Mouse (Mus musculus): Measurements from ENCODE around the gene Nup188.

Nup188 gene

DNA sequence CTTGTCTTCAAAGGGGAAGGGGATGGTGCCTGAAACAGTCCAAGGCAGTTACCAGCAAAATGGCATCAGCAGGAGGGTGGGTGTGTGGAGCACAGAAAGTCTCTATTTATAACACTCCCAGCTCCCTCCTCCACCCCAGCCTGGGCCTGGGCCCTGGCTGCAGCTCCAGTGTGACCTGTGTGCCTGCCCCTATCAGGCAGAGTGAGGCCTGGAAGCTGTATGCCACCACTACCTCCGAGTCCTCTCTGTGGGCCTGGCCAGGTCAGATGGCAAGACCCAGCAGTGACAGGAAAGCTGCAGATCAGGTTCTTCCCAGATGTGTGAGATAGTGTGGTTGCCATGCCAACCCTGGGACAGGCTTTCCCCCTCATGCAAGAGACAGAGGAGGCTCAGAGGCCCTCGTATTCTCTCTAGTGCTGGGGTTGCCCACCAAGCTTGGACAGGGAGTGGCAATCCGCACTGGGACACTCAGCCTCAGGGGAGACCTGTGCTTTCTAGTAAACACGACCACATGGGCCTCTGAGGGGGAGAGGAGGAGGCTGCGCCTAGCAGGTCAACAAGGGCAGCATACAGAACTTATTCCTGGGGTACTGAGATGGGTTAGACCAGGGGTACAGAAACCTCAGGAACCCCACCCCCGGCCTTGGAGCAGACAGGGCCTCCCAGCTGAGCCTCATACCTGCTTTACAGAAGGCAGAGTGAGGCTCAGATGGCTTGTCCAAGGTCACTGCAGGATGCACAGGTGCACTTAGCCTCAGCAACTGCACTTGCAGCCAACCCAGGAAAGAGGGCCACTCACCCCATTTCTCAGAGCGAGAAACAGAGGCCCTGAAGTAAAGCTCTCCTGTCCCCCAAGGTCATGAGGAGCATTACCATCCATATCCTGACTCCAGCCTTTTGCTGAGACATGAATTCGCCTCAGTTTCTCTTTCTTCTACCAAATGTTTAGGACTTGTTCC, 71.6 kb downstream of the Nup188 start:
- no peak for TF ChIP-seq POU5F1 (IDR thresholded peaks at IDR 0.05; ENCODE audit: borderline replicate concordance, low read length)
- TF ChIP-seq CTCF (conservative IDR thresholded peaks at IDR 0.05; ENCODE audit: low read length): no peak
- no peak for TF ChIP-seq NANOG (IDR thresholded peaks at IDR 0.05; ENCODE audit: borderline replicate concordance, low read length)

DNA sequence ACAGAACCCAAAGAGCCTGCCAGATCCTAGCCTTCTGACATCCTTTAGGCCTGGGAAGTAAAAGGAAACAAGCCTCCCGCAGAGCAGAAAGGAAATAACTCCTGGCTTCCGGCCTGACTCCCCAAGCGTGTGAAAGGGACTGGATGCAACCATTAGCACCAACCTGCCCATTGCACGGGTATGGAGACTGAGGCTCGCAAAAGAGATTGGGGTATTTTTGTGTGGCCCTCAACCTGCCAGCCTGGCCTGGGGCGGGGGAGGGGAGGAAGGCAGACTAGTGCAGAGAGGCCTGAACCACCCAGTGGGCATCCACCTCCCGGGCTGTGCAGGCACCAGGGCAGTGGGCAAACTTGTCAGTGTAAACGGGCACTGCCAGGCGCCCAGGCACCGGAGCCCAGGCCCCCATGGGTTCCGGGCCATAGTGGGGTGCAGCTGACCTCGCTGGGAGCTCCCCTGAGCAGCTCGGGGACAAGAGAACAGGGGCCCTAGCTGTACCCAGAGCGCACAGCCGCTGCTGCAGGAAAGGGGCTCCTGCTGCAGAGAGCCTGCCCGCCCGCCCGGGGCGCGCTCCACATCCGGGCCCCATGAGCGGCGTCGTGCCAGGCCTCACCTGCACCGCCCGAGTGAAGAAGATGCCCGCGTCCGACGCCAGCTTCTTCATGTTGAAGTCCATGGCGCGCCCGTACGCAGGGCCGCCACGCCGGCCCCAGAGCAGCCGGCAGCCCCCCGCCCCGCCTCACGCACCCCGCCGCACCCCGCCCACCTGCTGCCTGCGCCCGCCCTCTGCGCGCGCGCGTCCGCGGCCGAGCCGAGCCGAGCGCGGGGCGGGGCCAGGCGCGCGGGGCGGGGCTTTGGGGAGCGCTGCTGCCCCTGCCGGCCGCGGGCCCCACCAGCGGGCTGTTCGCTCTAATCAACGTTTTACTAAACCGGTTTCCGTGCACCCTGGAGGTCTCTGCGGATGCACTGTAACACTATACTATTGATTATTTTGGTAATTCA, 72.6 kb downstream of the Nup188 start, which contains the start of gene Sh3glb2:
Gene Sh3glb2, minus strand, starts transcription at position 805 of the 999 bp plus-strand sequence.
- Histone ChIP-seq H3K4me3 (replicated peaks; ENCODE audit: low read length) (peak within 1 kb of the TSS; percentile 92), H3K9me3 (ENCODE audit: low read length) (peaks cover 5% of the 10 kb centered on the region), H3K36me3 (ENCODE audit: insufficient read depth, low read length) (peaks cover 27% of the 10 kb centered on the region), H3K27me3 (ENCODE audit: insufficient read depth, low read length) (no peaks in the 10 kb centered on the region), H3K4me1 (replicated peaks; ENCODE audit: low read depth, low read length) (peaks cover 57% of the 10 kb centered on the region)
- no peak for TF ChIP-seq NANOG (IDR thresholded peaks at IDR 0.05; ENCODE audit: borderline replicate concordance, low read length)
- no peak for TF ChIP-seq CTCF (conservative IDR thresholded peaks at IDR 0.05; ENCODE audit: low read length)
- no peak for TF ChIP-seq POU5F1 (IDR thresholded peaks at IDR 0.05; ENCODE audit: borderline replicate concordance, low read length)

More for the DNA sequence above, 71.6 kb downstream of the Nup188 start:
- Histone ChIP-seq H3K4me1 (replicated peaks; ENCODE audit: low read depth, low read length) (peaks cover 52% of the 10 kb centered on the region), H3K4me3 (replicated peaks; ENCODE audit: low read length) (peak overlapping the region; percentile 92), H3K36me3 (ENCODE audit: insufficient read depth, low read length) (peaks cover 37% of the 10 kb centered on the region), H3K27me3 (ENCODE audit: insufficient read depth, low read length) (no peaks in the 10 kb centered on the region), H3K9me3 (ENCODE audit: low read length) (peaks cover 3% of the 10 kb centered on the region)

DNA sequence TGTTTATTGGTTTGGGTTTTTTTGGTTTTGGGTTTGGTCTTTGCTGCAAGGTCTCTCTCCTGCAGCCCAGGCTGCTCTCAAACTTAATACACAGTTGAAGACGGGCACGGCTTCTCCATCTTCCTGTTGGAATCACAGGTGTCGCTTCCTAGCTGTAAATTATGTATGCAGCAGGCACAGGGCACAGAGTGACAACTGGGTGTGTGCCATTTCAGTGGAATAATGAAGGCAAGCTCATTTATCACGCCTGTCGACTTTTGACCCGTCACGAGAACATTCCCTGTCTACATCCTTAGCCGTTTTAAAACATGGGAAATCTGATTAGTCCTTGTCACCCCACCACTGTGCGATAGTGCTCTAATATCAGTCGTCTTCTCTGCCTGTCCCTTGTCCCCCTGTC, 74.4 kb downstream of the Nup188 start:
- Histone ChIP-seq H3K9me3 (ENCODE audit: low read length) (peaks cover 5% of the 10 kb centered on the region), H3K27me3 (ENCODE audit: insufficient read depth, low read length) (no peaks in the 10 kb centered on the region), H3K4me1 (replicated peaks; ENCODE audit: low read depth, low read length) (peaks cover 58% of the 10 kb centered on the region), H3K36me3 (ENCODE audit: insufficient read depth, low read length) (peaks cover 16% of the 10 kb centered on the region), H3K4me3 (replicated peaks; ENCODE audit: low read length) (no peak overlapping the region)
- TF ChIP-seq POU5F1 (IDR thresholded peaks at IDR 0.05; ENCODE audit: borderline replicate concordance, low read length) (no peak), NANOG (IDR thresholded peaks at IDR 0.05; ENCODE audit: borderline replicate concordance, low read length) (no peak), CTCF (conservative IDR thresholded peaks at IDR 0.05; ENCODE audit: low read length) (no peak)

- Histone ChIP-seq H3K9me3 (ENCODE audit: low read length) (peaks cover 5% of the 10 kb centered on the region), H3K4me3 (replicated peaks; ENCODE audit: low read length) (no peak overlapping the region), H3K27me3 (ENCODE audit: insufficient read depth, low read length) (no peaks in the 10 kb centered on the region), H3K4me1 (replicated peaks; ENCODE audit: low read depth, low read length) (peaks cover 47% of the 10 kb centered on the region), H3K36me3 (ENCODE audit: insufficient read depth, low read length) (peaks cover 26% of the 10 kb centered on the region)
- TF ChIP-seq POU5F1 (IDR thresholded peaks at IDR 0.05; ENCODE audit: borderline replicate concordance, low read length) (no peak), CTCF (conservative IDR thresholded peaks at IDR 0.05; ENCODE audit: low read length) (peak; percentile 84)
These were observed 76.7 kb downstream of the Nup188 start for GRCm38 (mm10) chr2:30362865-30363264.

- Histone ChIP-seq H3K4me1 (replicated peaks; ENCODE audit: low read depth, low read length) (peaks cover 44% of the 10 kb centered on the region), H3K36me3 (ENCODE audit: insufficient read depth, low read length) (peaks cover 38% of the 10 kb centered on the region), H3K9me3 (ENCODE audit: low read length) (peaks cover 5% of the 10 kb centered on the region), H3K4me3 (replicated peaks; ENCODE audit: low read length) (peak within 1 kb of the TSS; percentile 100), H3K27me3 (ENCODE audit: insufficient read depth, low read length) (no peaks in the 10 kb centered on the region)
- no peak for TF ChIP-seq CTCF (conservative IDR thresholded peaks at IDR 0.05; ENCODE audit: low read length)
- no peak for TF ChIP-seq NANOG (IDR thresholded peaks at IDR 0.05; ENCODE audit: borderline replicate concordance, low read length)
- no peak for TF ChIP-seq POU5F1 (IDR thresholded peaks at IDR 0.05; ENCODE audit: borderline replicate concordance, low read length)
These were observed 77.8 kb downstream of the Nup188 start, which contains the start of gene Miga2 for GRCm38 (mm10) chr2:30363773-30364650. Miga2 (plus strand) TSS chr2:30364233.

DNA sequence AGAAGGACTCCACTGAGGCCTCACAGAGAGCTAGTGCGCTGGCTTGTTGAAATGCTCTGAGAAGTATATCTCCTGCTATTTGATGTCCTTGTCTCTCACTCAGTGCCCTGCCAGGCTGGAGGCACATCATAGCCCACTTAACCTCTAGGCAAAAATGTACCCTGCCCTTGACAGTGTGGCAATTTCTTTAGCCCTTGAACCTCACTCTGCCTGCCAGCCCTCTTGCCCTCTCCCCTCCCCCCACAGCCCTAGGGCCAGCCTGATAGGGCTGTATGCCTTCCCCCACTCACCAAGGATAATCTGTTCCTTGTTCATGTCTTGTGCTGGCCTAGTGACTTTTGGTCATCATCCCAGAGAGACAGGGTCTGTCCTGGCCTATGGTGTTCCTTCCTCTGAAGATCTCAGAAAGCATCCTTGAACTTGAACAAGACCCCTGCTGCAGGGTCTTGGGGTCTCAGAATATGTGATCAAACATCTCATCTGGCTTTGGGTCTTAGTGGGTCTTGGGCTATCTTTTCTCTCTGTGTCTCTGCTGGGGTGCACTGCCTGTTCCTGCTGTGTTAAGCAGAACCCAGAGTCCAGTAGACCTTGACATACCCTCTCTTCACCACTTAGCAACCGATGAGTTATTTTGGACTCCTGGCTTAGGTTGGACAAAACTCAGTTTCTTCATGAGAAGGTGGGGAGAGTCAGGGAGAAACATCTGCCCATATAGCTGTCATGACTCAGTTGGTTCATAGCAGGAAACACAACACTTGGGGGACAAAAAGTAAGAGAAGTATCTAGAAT, 79.3 kb downstream of the Nup188 start:
- Histone ChIP-seq H3K27me3 (ENCODE audit: insufficient read depth, low read length) (no peaks in the 10 kb centered on the region), H3K4me3 (replicated peaks; ENCODE audit: low read length) (peak overlapping the region; percentile 100), H3K4me1 (replicated peaks; ENCODE audit: low read depth, low read length) (peaks cover 48% of the 10 kb centered on the region), H3K36me3 (ENCODE audit: insufficient read depth, low read length) (peaks cover 52% of the 10 kb centered on the region), H3K9me3 (ENCODE audit: low read length) (peaks cover 5% of the 10 kb centered on the region)
- no peak for TF ChIP-seq NANOG (IDR thresholded peaks at IDR 0.05; ENCODE audit: borderline replicate concordance, low read length)

DNA sequence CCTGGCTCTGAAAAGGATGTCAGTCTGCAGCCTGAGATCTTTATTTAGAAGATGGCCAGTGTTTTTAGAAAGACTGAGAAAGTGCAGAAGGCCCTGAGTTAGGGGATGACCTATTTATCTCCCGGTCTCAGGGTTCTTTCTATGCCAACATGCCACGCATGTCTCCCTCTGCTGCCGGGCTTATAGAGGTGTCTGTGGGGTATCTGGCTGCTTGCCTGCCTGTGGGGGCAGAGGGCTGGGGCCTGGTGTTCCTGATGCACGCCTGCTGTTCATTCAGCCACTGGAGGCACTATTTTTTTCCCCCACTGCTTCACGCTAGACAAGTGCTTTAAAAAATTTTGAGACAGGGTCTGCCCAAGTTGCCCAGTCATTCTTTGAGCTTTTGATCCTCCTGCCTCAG, 80.0 kb downstream of the Nup188 start:
- peaks cover 59% of the 10 kb centered on the region for H3K36me3 ChIP-seq (ENCODE audit: insufficient read depth, low read length)
- H3K4me1 ChIP-seq (replicated peaks; ENCODE audit: low read depth, low read length): peaks cover 55% of the 10 kb centered on the region
- no peak overlapping the region for H3K4me3 ChIP-seq (replicated peaks; ENCODE audit: low read length)
- H3K9me3 ChIP-seq (ENCODE audit: low read length): peaks cover 5% of the 10 kb centered on the region
- H3K27me3 ChIP-seq (ENCODE audit: insufficient read depth, low read length): no peaks in the 10 kb centered on the region
- TF ChIP-seq NANOG (IDR thresholded peaks at IDR 0.05; ENCODE audit: borderline replicate concordance, low read length) (no peak), CTCF (conservative IDR thresholded peaks at IDR 0.05; ENCODE audit: low read length) (no peak), POU5F1 (IDR thresholded peaks at IDR 0.05; ENCODE audit: borderline replicate concordance, low read length) (no peak)

Measured in E14TG2a.4 (cell line).